Mouse (Mus musculus) kidney, adult 18-20 months (tissue): ENCODE results near the gene Serpinb1b.
"Not testable (repeated sequence)": the region's sequence is repeated elsewhere in the genome, so short reads cannot be mapped to it uniquely, and the experiment has no call there.

Experiments
- DNase-seq: peaks from one replicate; pipeline ENCODE4 v3.0.0; 2021

Gene Serpinb1b

DNA sequence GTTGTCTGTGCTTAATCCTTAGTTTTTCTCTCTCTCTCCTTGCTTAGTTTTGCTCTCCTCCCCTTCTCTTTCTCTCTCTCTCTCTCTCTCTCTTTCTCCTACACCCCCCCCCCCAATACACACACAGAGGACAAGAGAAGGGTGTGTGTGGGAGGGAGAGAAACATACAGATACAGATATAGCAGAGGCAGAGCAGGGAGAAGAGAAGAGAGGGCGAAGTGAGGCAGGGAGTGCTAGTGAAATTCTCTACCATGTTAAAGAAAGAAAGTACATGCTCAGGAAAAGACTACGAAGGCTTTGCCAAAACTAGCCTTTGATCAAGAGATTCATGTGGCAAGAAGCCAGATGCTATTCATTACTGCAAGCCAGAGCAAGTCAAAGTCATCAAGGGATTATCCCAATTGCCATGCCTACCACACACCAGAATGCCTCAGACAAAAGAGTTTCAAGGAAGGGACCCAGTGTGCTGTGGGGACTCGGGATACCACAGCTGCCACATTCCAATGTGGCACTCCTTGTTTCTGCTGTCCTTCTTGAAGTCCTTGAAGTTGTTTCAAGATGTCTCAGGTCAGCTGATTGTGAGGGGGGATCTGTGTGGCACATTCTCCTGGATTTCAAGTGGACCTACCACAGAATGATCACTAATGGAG is at the start of gene Serpinb1b:
Gene Serpinb1b, plus strand, starts transcription at position 520 of the 650 bp plus-strand sequence.
- DNase-seq: no peak

- not testable (repeated sequence) for DNase-seq
These were observed 48.9 kb upstream of the Serpinb1b start for GRCm38 (mm10) chr13:33029478-33029877.

DNA sequence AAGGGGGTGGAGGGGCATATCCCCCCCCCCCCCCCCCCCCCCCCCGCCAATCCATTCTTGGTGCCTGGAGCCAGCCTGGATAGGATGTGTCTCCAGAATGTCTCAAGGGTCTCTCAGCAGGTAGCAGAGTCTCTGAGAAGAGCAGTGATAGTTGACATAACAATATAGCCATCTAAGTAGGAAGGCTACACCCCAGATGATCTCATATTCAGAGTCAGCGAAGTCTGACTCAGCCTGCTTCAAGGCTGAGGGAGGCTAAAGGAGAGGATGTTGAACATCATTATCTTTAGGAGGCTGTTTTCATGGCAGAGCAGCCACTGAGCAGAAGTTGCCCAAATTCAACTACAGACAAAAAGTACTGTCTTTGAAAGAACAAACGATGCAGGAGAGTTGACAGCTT is 48.1 kb upstream of the Serpinb1b start:
- no peak for DNase-seq

- DNase-seq: no peak
These were observed 42.9 kb upstream of the Serpinb1b start for GRCm38 (mm10) chr13:33035506-33035905.

DNA sequence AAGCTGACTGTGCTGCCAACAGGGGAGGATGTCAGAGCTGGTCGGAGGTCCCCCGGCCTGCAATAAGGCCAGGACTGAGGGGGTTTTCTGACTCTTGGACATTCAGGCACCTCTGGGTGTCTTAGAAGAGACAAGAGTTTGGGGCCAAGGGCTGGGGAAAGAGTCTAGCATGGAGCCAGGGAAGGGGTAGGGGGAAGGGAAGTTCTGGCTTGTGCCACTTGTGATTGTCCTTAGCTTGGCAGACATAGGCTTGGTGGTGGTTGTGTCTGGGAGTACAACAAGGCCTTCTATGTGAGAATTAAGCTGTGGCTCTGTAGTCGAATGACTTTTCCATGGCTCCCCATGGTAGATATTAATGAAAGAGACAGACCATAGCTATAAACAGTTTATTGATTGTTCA is 34.8 kb upstream of the Serpinb1b start:
- DNase-seq: no peak

DNA sequence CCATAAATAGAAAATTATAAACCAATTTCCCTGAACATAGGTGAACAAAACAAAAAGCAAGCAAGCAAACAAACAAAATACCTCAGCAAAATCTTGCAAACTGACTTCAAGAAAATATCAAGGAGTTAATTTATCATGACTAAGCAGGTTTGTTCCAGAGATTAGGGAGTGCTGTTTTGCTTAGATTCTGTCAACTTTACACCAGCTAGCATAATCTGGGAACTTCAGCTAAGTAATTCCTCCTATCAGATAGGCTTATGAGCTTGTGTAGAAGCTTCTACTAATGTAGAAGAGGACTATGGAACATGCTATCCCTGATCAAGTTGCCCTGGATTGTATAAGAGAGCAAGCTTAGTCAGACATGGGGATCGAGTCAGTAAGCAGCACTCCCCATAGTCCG is 31.1 kb upstream of the Serpinb1b start:
- DNase-seq: no peak

- no peak for DNase-seq
These were observed 30.2 kb upstream of the Serpinb1b start for GRCm38 (mm10) chr13:33048187-33048586.

GRCm38 (mm10) chr13:33051697-33052096 is 26.7 kb upstream of the Serpinb1b start:
- no peak for DNase-seq

GRCm38 (mm10) chr13:33063048-33063447 is 15.3 kb upstream of the Serpinb1b start:
- no peak for DNase-seq

GRCm38 (mm10) chr13:33067387-33067977 is 10.9 kb upstream of the Serpinb1b start:
- no peak for DNase-seq

DNA sequence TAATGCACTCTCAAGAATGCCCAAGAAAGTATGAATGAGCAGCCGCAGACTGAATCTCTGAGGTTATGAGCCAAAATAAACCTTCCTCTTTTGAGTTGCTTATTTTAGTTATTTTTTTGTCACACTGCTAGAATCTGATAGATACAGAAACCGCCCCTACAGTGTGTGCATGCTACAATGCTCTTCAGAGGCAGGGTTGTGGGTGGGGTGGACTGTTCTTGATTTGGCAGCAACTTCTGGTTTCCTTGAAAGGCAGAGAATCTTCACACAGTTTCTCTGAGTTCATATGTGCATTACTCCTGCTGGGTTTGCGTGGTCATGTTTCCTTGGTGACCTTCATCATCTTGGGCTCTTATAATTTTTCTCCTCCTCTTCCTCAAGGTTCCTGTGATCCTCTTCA is 10.2 kb upstream of the Serpinb1b start:
- DNase-seq: no peak

- no peak for DNase-seq
These were observed 6.6 kb upstream of the Serpinb1b start for GRCm38 (mm10) chr13:33071776-33072175.

- peak; percentile 41 for DNase-seq
These were observed 4.3 kb upstream of the Serpinb1b start for GRCm38 (mm10) chr13:33074029-33074428.

DNA sequence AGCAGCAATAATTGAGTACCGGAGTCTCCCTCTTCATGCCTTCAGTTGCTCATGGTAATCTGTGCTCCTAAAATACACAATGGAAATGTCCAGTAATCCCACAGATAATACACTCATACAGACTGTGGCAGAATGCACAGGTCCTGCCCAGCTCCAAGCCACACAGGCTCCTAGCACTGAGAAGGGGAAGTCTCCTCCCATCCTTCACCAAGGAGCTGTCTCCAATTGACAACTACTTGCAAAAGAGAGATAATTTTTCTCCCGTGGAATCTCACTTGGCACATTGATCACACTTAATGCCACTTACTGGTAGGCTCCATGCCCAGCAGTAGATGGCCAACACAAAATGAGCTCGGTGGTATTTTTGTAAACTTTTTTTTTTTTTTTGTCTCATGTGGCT is 2.1 kb upstream of the Serpinb1b start:
- DNase-seq: no peak

- no peak for DNase-seq
These were observed 1.2 kb upstream of the Serpinb1b start for GRCm38 (mm10) chr13:33077026-33077685.

DNA sequence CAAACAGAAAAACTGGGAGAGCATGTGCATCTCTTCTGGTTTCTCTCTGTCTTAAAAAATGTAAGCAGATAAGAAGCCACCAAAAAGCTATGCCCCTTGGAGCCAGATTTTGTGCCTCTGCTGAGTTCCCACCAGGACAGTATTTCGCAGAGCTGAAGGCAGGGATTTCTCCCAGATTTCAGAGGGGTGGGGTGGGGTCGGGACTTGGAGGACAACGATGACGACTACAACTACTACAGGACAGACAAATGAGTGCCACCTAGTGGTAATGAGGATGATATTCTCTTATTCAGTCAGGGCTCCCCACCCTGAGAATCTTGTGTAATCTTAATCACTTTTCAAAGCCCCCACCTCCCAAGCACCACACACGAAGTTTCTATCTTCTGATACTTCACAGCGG is 1.0 kb downstream of the Serpinb1b start:
- no peak for DNase-seq

GRCm38 (mm10) chr13:33080356-33080755 is 2.0 kb downstream of the Serpinb1b start:
- DNase-seq: peak; percentile 16

DNA sequence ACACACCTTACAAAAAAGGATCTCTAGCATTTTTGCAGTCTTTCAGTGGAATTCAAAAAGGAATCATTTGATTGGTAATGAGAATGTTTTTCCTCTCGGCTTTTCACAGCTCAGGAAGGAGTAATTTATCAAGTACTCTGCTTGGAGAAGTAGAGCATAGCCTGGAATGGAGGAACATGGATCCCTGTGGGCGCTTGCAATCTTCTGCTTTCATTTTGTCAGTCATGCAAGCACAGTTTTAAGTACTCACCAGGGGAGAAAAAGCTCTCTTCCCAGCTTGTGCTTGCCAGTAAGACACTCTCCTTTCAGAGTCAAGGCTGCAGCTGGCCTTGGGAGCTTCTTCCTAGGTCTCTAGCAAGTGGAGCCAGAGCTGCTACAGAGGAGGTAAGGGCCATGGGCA is 5.5 kb downstream of the Serpinb1b start:
- no peak for DNase-seq

DNA sequence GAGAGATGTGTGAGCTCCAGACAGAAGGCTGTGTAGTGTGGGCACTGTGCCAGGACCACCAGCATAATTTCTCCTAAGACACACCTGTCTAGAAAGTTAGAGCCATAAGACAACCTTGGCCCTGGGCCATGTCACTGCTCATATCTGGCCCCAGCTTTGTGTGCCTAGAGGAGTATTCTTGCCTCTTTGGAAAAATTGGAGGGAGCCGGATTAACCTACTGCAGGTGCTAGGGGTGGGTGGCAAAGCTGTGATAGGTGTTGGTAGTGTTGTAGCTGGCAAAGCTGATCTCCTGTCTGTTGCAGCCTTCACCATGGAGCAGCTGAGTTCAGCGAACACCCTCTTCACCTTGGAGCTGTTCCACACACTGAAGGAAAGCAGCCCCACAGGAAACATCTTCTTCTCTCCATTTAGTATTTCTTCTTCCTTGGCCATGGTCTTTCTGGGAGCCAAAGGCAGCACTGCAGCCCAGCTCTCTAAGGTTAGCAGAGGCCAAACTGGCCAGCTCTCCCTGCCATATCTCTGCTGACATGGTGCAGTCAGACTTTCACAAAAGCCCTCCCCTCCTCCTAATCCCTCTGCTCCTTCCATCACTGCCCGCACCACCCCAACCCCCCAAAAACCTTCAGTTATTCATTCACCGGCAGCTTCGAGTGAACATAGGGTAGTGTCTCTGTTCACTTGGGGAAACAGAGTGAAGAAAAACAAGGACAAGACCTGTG is 6.8 kb downstream of the Serpinb1b start:
- DNase-seq: no peak

GRCm38 (mm10) chr13:33085695-33086432 is 7.5 kb downstream of the Serpinb1b start:
- no peak for DNase-seq

GRCm38 (mm10) chr13:33089566-33089965 is 11.2 kb downstream of the Serpinb1b start:
- no peak for DNase-seq

DNA sequence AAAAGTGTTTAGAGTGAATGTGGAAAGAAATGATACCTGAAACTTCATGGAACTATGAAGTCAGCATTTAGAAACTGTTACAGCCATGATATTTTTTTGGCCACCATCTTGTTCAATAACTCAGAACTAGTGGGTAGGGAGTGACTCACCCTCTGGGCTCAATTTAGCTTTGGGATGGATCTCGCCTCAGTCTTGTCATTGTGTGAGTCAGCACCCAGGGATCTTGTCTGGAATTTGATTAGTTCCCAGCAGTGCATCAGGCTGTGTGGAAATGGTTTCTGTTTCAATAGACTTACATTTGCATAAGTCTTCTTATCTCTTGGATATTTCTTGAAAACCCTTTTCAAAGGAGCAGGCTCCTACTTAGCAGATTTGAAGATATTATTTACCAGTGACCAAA is 12.2 kb downstream of the Serpinb1b start:
- DNase-seq: no peak

GRCm38 (mm10) chr13:33091306-33091705 is 12.9 kb downstream of the Serpinb1b start:
- no peak for DNase-seq
